Mouse (Mus musculus): Measurements from ENCODE around the gene Pced1a. TPM values are rescaled to one million over a fixed set of nuclear protein-coding genes. Genes with fewer than 3 reads are reported as not detected.
"Not testable (repeated sequence)": the region's sequence is repeated elsewhere in the genome, so short reads cannot be mapped to it uniquely, and the experiment has no call there.

Gene Pced1a
- total RNA-seq, 2 experiments from 2014 or later = 3.2 to 4.5 TPM

DNA sequence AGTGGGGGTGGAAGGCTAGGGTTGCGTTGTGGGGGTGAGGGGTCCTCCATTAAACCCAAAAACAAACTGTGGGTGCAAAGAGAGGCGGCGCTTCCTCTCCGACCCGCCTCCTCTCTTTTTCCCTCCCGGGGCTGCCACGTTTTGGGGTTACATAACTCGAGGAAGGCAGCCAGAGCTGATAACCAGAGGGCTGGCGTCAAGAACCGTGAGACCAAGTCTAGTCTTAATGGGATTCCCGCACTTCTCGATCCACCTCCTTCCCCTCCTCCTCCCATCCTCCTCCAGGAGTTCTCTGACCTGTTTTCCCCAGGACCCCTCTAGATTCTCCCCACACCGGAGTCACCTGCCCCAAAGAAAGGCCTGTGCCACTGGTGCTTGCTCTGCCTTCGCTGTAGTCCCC is 26.4 kb downstream of the Pced1a start:
- intact Hi-C loops (cut with DNase I; ENCODE audit: low total_unique reads) = no loop called here
- DNase-seq = peak; percentile 25

- DNase-seq = peak; percentile 52
- intact Hi-C loops (cut with DNase I; ENCODE audit: low total_unique reads) = no loop called here
Measured at GRCm38 (mm10) chr2:130397186-130397985, 27.1 kb downstream of the Pced1a start, which contains the start of gene Cpxm1. Gene Cpxm1, minus strand, starts transcription at chr2:130397574.

GRCm38 (mm10) chr2:130395696-130396095 is 28.8 kb downstream of the Pced1a start:
- no peak for DNase-seq
- intact Hi-C loops (cut with DNase I; ENCODE audit: low total_unique reads) = no loop called here

GRCm38 (mm10) chr2:130392836-130393235 is 31.7 kb downstream of the Pced1a start:
- DNase-seq = no peak
- intact Hi-C loops (cut with DNase I; ENCODE audit: low total_unique reads) = no loop called here

DNA sequence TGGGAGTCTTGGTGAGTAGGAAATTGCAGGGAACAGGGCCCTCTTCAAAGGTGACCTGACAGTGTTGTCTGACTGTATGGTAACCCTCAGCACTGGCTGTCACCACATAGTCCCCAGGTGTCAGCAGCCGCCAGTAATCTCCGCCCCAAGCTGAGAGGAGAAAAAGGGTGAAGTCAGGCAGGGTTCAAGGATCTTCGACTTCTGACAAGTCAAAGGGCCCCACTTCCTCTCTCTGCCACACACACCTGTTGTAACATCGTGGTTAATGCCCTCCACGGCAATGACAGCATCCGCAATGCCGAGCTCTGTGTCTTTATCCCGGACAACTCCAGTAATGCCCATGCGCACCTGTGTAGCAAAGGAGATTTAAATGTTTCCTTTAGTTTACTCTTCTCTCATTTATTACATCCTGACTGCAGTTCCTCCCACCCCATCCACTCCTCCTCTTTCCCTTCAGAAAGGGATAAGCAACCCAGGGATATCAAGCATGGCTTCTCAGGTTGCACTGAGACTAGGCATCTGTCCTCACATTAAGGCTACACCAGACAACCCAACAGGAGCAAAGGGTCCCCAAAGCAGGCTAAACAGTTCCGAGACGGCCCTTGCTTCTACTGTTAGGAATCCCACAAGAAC is 33.4 kb downstream of the Pced1a start:
- DNase-seq = no peak
- intact Hi-C loops (cut with DNase I; ENCODE audit: low total_unique reads) = no loop called here

DNA sequence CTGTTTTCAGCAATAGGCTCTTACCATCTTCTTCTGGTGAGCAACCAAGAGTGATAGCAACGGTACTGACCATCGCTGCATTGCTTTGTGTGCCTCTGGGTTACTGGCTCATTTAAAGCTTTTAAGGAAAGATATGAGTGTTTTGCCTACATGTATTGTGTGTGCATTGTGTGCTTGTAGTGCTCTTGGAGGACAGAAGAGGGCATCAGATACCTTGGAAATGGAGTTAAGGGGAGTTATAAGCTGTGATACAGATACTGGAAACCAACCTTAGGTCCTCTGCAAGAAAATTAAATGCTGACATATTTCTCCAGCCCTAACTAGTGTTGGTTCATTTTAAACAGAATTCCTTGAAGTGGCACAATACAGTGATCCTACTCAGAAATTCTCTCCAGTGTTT is 35.7 kb downstream of the Pced1a start:
- intact Hi-C loops (cut with DNase I; ENCODE audit: low total_unique reads) = no loop called here
- DNase-seq = no peak

- no peak for DNase-seq
- intact Hi-C loops (cut with DNase I; ENCODE audit: low total_unique reads) = no loop called here
Measured at GRCm38 (mm10) chr2:130386212-130386611, 38.3 kb downstream of the Pced1a start.

GRCm38 (mm10) chr2:130383895-130384294 is 40.6 kb downstream of the Pced1a start:
- intact Hi-C loops (cut with DNase I; ENCODE audit: low total_unique reads) = no loop called here

GRCm38 (mm10) chr2:130383205-130383604 is 41.3 kb downstream of the Pced1a start:
- intact Hi-C loops (cut with DNase I; ENCODE audit: low total_unique reads) = no loop called here
- no peak for DNase-seq

More at GRCm38 (mm10) chr2:130383895-130384294, 40.6 kb downstream of the Pced1a start:
- DNase-seq = no peak

GRCm38 (mm10) chr2:130374951-130375350 is 49.5 kb downstream of the Pced1a start:
- DNase-seq = no peak
- intact Hi-C loops (cut with DNase I; ENCODE audit: low total_unique reads) = no loop called here

DNA sequence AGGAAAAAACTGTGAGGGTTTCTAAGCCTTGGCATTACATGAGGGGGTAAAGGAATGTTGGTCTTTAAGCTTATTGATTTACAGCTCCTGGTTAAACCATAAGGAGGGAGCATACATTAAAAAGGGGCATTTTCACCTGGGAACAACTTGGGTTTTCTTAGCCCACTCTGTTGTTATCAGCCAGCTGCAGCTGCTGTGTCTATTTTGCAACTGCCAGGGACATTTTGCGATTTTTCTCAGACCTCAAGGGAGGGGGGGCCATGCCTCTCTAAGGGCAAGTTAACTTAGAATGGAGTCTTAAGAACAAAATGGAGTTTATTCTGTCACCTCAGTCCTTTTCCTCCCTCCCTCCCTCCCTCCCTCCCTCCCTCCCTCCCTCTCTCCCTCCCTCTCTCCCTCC is 51.5 kb downstream of the Pced1a start:
- intact Hi-C loops (cut with DNase I; ENCODE audit: low total_unique reads); DNase-seq: not testable (repeated sequence)

GRCm38 (mm10) chr2:130367386-130367785 is 57.1 kb downstream of the Pced1a start:
- intact Hi-C loops (cut with DNase I; ENCODE audit: low total_unique reads) = no loop called here

More at GRCm38 (mm10) chr2:130367386-130367785, 57.1 kb downstream of the Pced1a start:
- DNase-seq = no peak

Other genes starting within 250 kb of the Pced1a start
- 100 to 1,000 TPM; 122 to 127 TPM for gene Snrpb, start 245.3 kb downstream of the Pced1a start, total RNA-seq (2021)
- gene Tmc2, start 229.5 kb downstream of the Pced1a start, total RNA-seq (2021) = not detected
- 10 to 100 TPM; 37.1 to 37.4 TPM for gene Nop56, start 150.3 kb downstream of the Pced1a start, total RNA-seq (2021)
- gene Idh3b, start 140.2 kb downstream of the Pced1a start, total RNA-seq (2021) = 100 to 1,000 TPM; 402 to 460 TPM
- gene Ebf4, start 129.5 kb downstream of the Pced1a start, total RNA-seq (2021) = under 1 TPM; 0.66 to 0.73 TPM
- gene Cpxm1, start 27.1 kb downstream of the Pced1a start, total RNA-seq (2021) = 10 to 100 TPM in 1 of 2 experiments, 1 to 10 TPM in 1; 7.6 to 10.2 TPM
- gene Gm28372, start 19.5 kb downstream of the Pced1a start, total RNA-seq (2021) = not detected
- not detected for gene 1700020A23Rik, start 19.4 kb downstream of the Pced1a start, total RNA-seq (2021)
- gene Tmem239, start 18.2 kb downstream of the Pced1a start, total RNA-seq (2021) = not detected
- 10 to 100 TPM; 17.2 to 17.3 TPM for gene Vps16, start 362 bp downstream of the Pced1a start, total RNA-seq (2021)
- 10 to 100 TPM; 28.6 to 33.0 TPM for gene Ptpra, start 25.6 kb upstream of the Pced1a start, total RNA-seq (2021)
- gene Mrps26, start 139.0 kb upstream of the Pced1a start, total RNA-seq (2021) = 10 to 100 TPM; 41.6 to 47.5 TPM
- not detected for gene Oxt, start 151.5 kb upstream of the Pced1a start, total RNA-seq (2021)
- gene Avp, start 157.9 kb upstream of the Pced1a start, total RNA-seq (2021) = not detected
- 1 to 10 TPM; 5.4 to 6.1 TPM for gene Fastkd5, start 205.3 kb upstream of the Pced1a start, total RNA-seq (2021)
- 1 to 10 TPM; 3.8 to 5.2 TPM for gene Ubox5, start 205.3 kb upstream of the Pced1a start, total RNA-seq (2021)
- gene Lzts3, start 218.1 kb upstream of the Pced1a start, total RNA-seq (2021) = 1 to 10 TPM; 1.7 to 2.5 TPM
- 10 to 100 TPM; 70.0 to 74.8 TPM for gene Ddrgk1, start 240.0 kb upstream of the Pced1a start, total RNA-seq (2021)
- 10 to 100 TPM; 10.7 to 12.5 TPM for gene Itpa, start 242.9 kb upstream of the Pced1a start, total RNA-seq (2021)